Mouse (Mus musculus) CH12.LX (cell line): ENCODE data around the gene Tnnc2.

Experiments used
- CTCF ChIP-seq, 2 experiments: IDR thresholded peaks in 1 of 2; conservative IDR thresholded peaks in 1 of 2; 2 replicates each; pipeline ENCODE4 v1.5.1; 2011 to 2012; ENCODE audit warnings: low read depth in 2 of 2, low read length in 2 of 2, improper control_type of control experiment in 1 of 2, inconsistent platforms in 1 of 2, mild to moderate bottlenecking in 1 of 2, moderate library complexity in 1 of 2
- ELF1 ChIP-seq: IDR thresholded peaks from 2 replicates; pipeline ENCODE4 v1.6.1; 2014; ENCODE audit warnings: low read depth, mild to moderate bottlenecking, inconsistent platforms, low read length, improper control_type of control experiment
- EP300 ChIP-seq: IDR thresholded peaks from 2 replicates; pipeline ENCODE4 v1.6.1; 2011; ENCODE audit warnings: low read length, improper control_type of control experiment
- IRF4 ChIP-seq: IDR thresholded peaks from 2 replicates; pipeline ENCODE4 v1.6.1; 2014; ENCODE audit warnings: low read depth, mild to moderate bottlenecking, inconsistent platforms, low read length, improper control_type of control experiment
- POLR2A ChIP-seq: IDR thresholded peaks from 2 replicates; pipeline ENCODE4 v1.6.1; 2011; ENCODE audit warnings: low read depth, mild to moderate bottlenecking, improper control_type of control experiment, low read length
- TCF12 ChIP-seq: IDR thresholded peaks from 2 replicates; pipeline ENCODE4 v1.6.1; 2014; ENCODE audit warnings: low read depth, mild to moderate bottlenecking, inconsistent platforms, low read length, improper control_type of control experiment
- ZC3H11A ChIP-seq: IDR thresholded peaks from 2 replicates; pipeline ENCODE4 v1.6.1; 2012; ENCODE audit warnings: low read depth, mild to moderate bottlenecking, inconsistent platforms, low read length, improper control_type of control experiment

- TF ChIP-seq CTCF (conservative IDR thresholded peaks at IDR 0.05 in 1 of 2, IDR thresholded peaks at IDR 0.05 in 1 of 2; ENCODE audit: low read depth in 2 of 2, low read length in 2 of 2) (no peak), ZC3H11A (no peak), IRF4 (no peak), ELF1 (no peak), EP300 (no peak), TCF12 (no peak), POLR2A (no peak)
Observed at GRCm38 (mm10) chr2:164787032-164787431, 7.3 kb upstream of the Tnnc2 start.
